ENCODE assay signal across 20 mouse cellular contexts in the genomic region with DNA sequence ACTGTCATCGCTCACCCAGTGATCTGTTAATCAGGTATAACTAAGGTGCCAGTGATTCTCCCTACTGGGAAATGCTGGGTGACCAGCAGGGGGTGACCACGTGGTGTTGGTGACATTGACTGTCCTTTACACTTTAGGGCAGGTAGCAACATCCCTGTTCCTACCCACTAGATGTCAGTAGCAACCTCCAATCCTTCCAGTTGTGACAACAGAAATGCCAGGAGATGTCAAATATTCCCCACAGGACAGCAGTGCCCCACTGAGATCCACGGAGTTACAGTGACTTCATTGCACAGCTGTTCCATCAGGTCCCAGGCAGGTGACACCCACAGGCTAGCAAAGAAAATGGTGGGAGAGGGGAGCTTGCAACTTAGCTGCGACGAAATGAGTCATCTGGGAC.
DNase-seq lines count a peak whose midpoint lies in the region; ATAC-seq and TF ChIP-seq lines count a peak whose summit lies in the region.
"Had no signal": no experiment of that assay in that cellular context is flagged by ENCODE, and none has a peak within 500 bp of the region (broad histone marks: within the 10 kb centered on the region; RNA-seq: fewer than 3 reads in every experiment).

No protein-coding gene starts in this region.

- WGBS in forebrain, postnatal 0 days, result 34% methylated on average over 5 of the region's 5 CpGs
- 46% methylated on average over 5 of the region's 5 CpGs for WGBS in forebrain, embryonic 12.5 days
- 30% methylated on average over 5 of the region's 5 CpGs for WGBS in lung, embryonic 14.5 days

- no peaks in the 10 kb centered on the region for H3K36me3 ChIP-seq in forebrain, postnatal 0 days (ENCODE audit: insufficient read depth)
- no peaks in the 10 kb centered on the region for H3K36me3 ChIP-seq in forebrain, embryonic 12.5 days (replicated peaks)
- no peaks in the 10 kb centered on the region for H3K36me3 ChIP-seq in lung, embryonic 14.5 days (ENCODE audit: insufficient read depth)
- no peaks in the 10 kb centered on the region for H3K36me3 ChIP-seq in ES-E14 (ENCODE audit: control insufficient read depth, insufficient read depth, low read length, poor library complexity, severe bottlenecking)
- H3K36me3 ChIP-seq: limb, embryonic 13.5 days; lung, embryonic 15.5 days had no signal

- H3K4me3 ChIP-seq in forebrain, postnatal 0 days (ENCODE audit: low read depth, low read length), result no peak overlapping the region
- no peak overlapping the region for H3K4me3 ChIP-seq in forebrain, embryonic 12.5 days (replicated peaks)
- no peak overlapping the region for H3K4me3 ChIP-seq in lung, embryonic 14.5 days (ENCODE audit: low read depth, low read length)
- H3K4me3 ChIP-seq in ES-E14 (ENCODE audit: insufficient read depth in 1 of 2, low read depth in 1 of 2, low read length in 2 of 2, poor library complexity in 1 of 2, severe bottlenecking in 1 of 2), result no peak overlapping the region
- H3K4me3 ChIP-seq: erythroblast, embryonic 14.5 days; gastrocnemius, adult 2 months; limb, embryonic 13.5 days; lung, embryonic 15.5 days; megakaryocyte, embryonic 14.5 days had no signal

- H3K4me1 ChIP-seq in forebrain, postnatal 0 days (ENCODE audit: insufficient read depth), result no peaks in the 10 kb centered on the region
- H3K4me1 ChIP-seq in forebrain, embryonic 12.5 days, result 0 out of 2 replicates have a peak, but pooled peaks cover 7% of the 10 kb centered on the region
- H3K4me1 ChIP-seq in lung, embryonic 14.5 days (ENCODE audit: insufficient read depth), result no peaks in the 10 kb centered on the region
- H3K4me1 ChIP-seq in ES-E14 (ENCODE audit: control insufficient read depth in 2 of 2, insufficient read depth in 2 of 2, low read length in 2 of 2, poor library complexity in 1 of 2), result peaks cover 0 to 4% of the 10 kb centered on the region in 2 experiments; a peak in 2 of 4 replicates
- H3K4me1 ChIP-seq: limb, embryonic 13.5 days; lung, embryonic 15.5 days had no signal

- no peak overlapping the region for H3K27ac ChIP-seq in forebrain, postnatal 0 days (ENCODE audit: low read depth, low read length)
- H3K27ac ChIP-seq in forebrain, embryonic 12.5 days, result no peak overlapping the region
- no peak overlapping the region for H3K27ac ChIP-seq in lung, embryonic 14.5 days (ENCODE audit: low read depth)
- H3K27ac ChIP-seq in ES-E14 (ENCODE audit: insufficient read depth, low read depth, low read length, poor library complexity, severe bottlenecking), result no peak overlapping the region
- H3K27ac ChIP-seq: gastrocnemius, adult 2 months; limb, embryonic 13.5 days; lung, embryonic 15.5 days had no signal

- H3K9ac ChIP-seq in forebrain, postnatal 0 days, result no peak overlapping the region
- H3K9ac ChIP-seq in forebrain, embryonic 12.5 days, result no peak overlapping the region
- no peak overlapping the region for H3K9ac ChIP-seq in lung, embryonic 14.5 days
- H3K9ac ChIP-seq in ES-E14 (ENCODE audit: insufficient read depth, low read depth, low read length, poor library complexity, severe bottlenecking), result no peak overlapping the region
- H3K9ac ChIP-seq: limb, embryonic 13.5 days; lung, embryonic 15.5 days had no signal

- no peaks in the 10 kb centered on the region for H3K27me3 ChIP-seq in forebrain, postnatal 0 days (ENCODE audit: insufficient read depth, low read length)
- peaks cover 2% of the 10 kb centered on the region; the same call in 1 of the 2 replicates for H3K27me3 ChIP-seq in forebrain, embryonic 12.5 days
- H3K27me3 ChIP-seq in lung, embryonic 14.5 days (ENCODE audit: insufficient read depth, low read length), result no peaks in the 10 kb centered on the region
- H3K27me3 ChIP-seq: lung, embryonic 15.5 days; megakaryocyte, embryonic 14.5 days had no signal

- no peak for DNase-seq in forebrain, postnatal 0 days
- no peak for DNase-seq in lung, embryonic 14.5 days
- DNase-seq in lung, postnatal 4 days, result no peak
- DNase-seq in ES-E14 (ENCODE audit: low read depth, low spot score), result no peak
- peak; percentile 8 for DNase-seq in retina, embryonic 14.5 days (ENCODE audit: low spot score)
- DNase-seq in left cerebral cortex, adult 8-10 months (ENCODE audit: low spot score in 2 of 2), result no peak
- DNase-seq in lung, postnatal 25 days (ENCODE audit: low spot score), result no peak
- DNase-seq: B cell, adult 2 months; cerebellum, adult 11-12 months; gastrocnemius, adult 2 months; heart, adult 18-20 months; kidney, adult 8-10 months; thymus, postnatal 36 days had no signal

- no peaks in the 10 kb centered on the region for H3K9me3 ChIP-seq in forebrain, postnatal 0 days (ENCODE audit: low read length)
- H3K9me3 ChIP-seq in forebrain, embryonic 12.5 days, result no peaks in the 10 kb centered on the region
- no peaks in the 10 kb centered on the region for H3K9me3 ChIP-seq in lung, embryonic 14.5 days (ENCODE audit: low read depth, low read length)
- H3K9me3 ChIP-seq in ES-E14 (ENCODE audit: control insufficient read depth, insufficient read depth, low read depth, low read length), result no peaks in the 10 kb centered on the region
- H3K9me3 ChIP-seq: limb, embryonic 13.5 days; lung, embryonic 15.5 days; megakaryocyte, embryonic 14.5 days had no signal

- in situ Hi-C loops in ES-E14 (cut with MboI; ENCODE audit: low sequenced_read_pairs in 2 of 2, unreplicated experiment in 2 of 2), result no loop called here

- peak; percentile 58 for TF ChIP-seq CTCF in forebrain, postnatal 0 days (IDR thresholded peaks at IDR 0.05; ENCODE audit: low read depth)
- TF ChIP-seq CTCF in lung, embryonic 14.5 days (IDR thresholded peaks at IDR 0.05; ENCODE audit: low read depth), result peak; percentile 39; the same call in 1 of the 2 replicates

- ATAC-seq in forebrain, postnatal 0 days, result no peak
- ATAC-seq in forebrain, embryonic 12.5 days (ENCODE audit: low FRiP score), result no peak
- ATAC-seq in lung, embryonic 14.5 days (ENCODE audit: insufficient read depth), result no peak
- ATAC-seq: forebrain, embryonic 16.5 days; hindbrain, embryonic 16.5 days had no signal

- H3K4me2 ChIP-seq in forebrain, postnatal 0 days (ENCODE audit: low read depth), result no peak overlapping the region
- H3K4me2 ChIP-seq in forebrain, embryonic 12.5 days, result no peak overlapping the region
- H3K4me2 ChIP-seq in lung, embryonic 14.5 days, result no peak overlapping the region
- H3K4me2 ChIP-seq: limb, embryonic 13.5 days; lung, embryonic 15.5 days had no signal

TF ChIP-seq in ES-E14, 5 proteins besides CTCF, POLR2A, EP300 and RAD21:
- peak; percentile 50; the same call in 1 of the 2 replicates for TF ChIP-seq ZC3H11A (IDR thresholded peaks at IDR 0.05; ENCODE audit: borderline replicate concordance, low read depth, low read length)
- no peak for TF ChIP-seq HCFC1 (IDR thresholded peaks at IDR 0.05; ENCODE audit: borderline replicate concordance, insufficient read depth, low read length)
